Mouse (Mus musculus) left cerebral cortex, adult 8-10 months (tissue): Measurements from ENCODE around the gene Fnbp1l. TPM values are rescaled to one million over a fixed set of nuclear protein-coding genes. Genes with fewer than 3 reads are reported as not detected.

Experiments used
- DNase-seq, 2 experiments: peaks; one replicate each; pipeline ENCODE4 v3.0.0; 2022; ENCODE audit warnings: low spot score in 2 of 2
- microRNA-seq, 2 experiments: library from miRNA; unstranded; fragments of <30 nt; microRNA quantifications; one replicate each; pipeline ENCODE4 v1.2.0; 2022
- total RNA-seq, 4 experiments: library from RNA; stranded (reverse); gene quantifications; 2 replicates each; pipeline ENCODE4 v1.2.4; 2022

Gene Fnbp1l
- total RNA-seq, 4 experiments from 2014 or later: 85.1 to 97.5 (median 86.9) TPM

GRCm38 (mm10) chr3:122498528-122498927, 121.0 kb downstream of the Fnbp1l start:
- no peak for DNase-seq

- DNase-seq: no peak
These were observed 121.6 kb downstream of the Fnbp1l start for GRCm38 (mm10) chr3:122497871-122498270.

- no peak for DNase-seq
These were observed 124.8 kb downstream of the Fnbp1l start for GRCm38 (mm10) chr3:122494764-122495163.

- no peak for DNase-seq
These were observed 126.5 kb downstream of the Fnbp1l start for GRCm38 (mm10) chr3:122492872-122493615.

GRCm38 (mm10) chr3:122492006-122492405, 127.5 kb downstream of the Fnbp1l start:
- no peak for DNase-seq

GRCm38 (mm10) chr3:122490574-122490973, 128.9 kb downstream of the Fnbp1l start:
- peak in 1 of 2 experiments; percentile 71 for DNase-seq

Small RNA genes lying within 50 kb of the gene (microRNA-seq; reads per million reads assigned to microRNA genes)
- 0 reads per million in 2 experiments for gene Mir7657

Other genes starting within 250 kb of the Fnbp1l start
- 10 to 100 TPM; 14.3 to 20.3 (median 16.5) TPM for gene Pde5a, start 109.2 kb upstream of the Fnbp1l start, total RNA-seq